Mouse (Mus musculus) ES-Bruce4 (cell line): ENCODE data around the gene Cd3e.

ENCODE experiments used
- CTCF ChIP-seq: IDR thresholded peaks from one replicate; pipeline ENCODE4 v1.8.1; 2011; ENCODE audit warnings: low read depth, low read length
- EP300 ChIP-seq: IDR thresholded peaks from 2 replicates; pipeline ENCODE4 v1.6.1; 2011; ENCODE audit warnings: low read depth, low read length; ENCODE audit not compliant: insufficient read depth
- POLR2A ChIP-seq: IDR thresholded peaks from one replicate; pipeline ENCODE4 v1.8.1; 2011; ENCODE audit warnings: low read length; ENCODE audit not compliant: insufficient read depth

- TF ChIP-seq POLR2A (no peak), CTCF (no peak), EP300 (no peak)
Measured at GRCm38 (mm10) chr9:45040066-45040845, 30.8 kb upstream of the Cd3e start.
